Mouse (Mus musculus) yolk sac, embryonic 10.5 days (tissue): ENCODE measurements around the gene Gm20388.

ENCODE experiments used
- DNase-seq: peaks from one replicate; pipeline ENCODE4 v3.0.0-alpha.2; 2017; ENCODE audit warnings: low spot score

The Gm20388 gene

DNA sequence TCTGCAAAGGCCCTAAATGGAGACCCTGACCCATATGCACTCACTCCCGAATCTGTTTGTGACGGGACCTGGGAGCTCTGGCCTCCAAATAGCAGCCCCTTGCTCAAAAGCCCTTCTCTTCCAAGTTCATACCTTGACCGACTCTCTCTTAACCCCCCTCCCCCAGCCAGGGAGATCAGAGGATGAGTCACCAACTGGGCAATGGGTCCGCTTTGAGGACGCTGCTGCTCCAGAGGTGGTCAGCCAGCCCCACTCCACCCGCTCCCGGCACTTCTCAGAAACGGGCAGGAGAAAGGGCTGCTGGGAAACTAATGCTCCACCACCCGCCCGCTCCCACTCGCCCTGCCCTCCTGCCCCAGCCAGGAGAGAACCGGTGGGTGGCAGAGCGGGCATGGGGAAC lies 1165.3 kb downstream of the Gm20388 start:
- DNase-seq = no peak

DNA sequence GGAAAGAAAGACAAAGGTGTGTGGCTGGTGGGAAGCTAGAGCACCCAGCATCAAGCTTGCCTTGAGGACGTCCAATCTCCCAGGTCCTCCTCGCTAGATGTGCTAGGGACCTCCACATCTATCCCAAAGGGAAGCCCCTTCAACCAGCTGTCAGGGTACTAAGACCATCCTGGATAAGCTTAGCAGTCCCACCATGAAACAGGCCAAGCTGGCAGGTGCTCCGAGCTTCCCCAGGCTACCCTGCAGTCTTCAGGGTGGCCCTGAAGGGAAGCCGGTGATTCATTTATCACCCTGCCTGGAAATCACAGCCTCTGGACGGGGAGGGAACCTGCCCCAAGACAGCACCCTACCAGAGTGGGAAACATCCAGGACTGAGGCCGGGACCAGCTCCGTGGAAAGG lies 1165.9 kb downstream of the Gm20388 start:
- DNase-seq = no peak

DNA sequence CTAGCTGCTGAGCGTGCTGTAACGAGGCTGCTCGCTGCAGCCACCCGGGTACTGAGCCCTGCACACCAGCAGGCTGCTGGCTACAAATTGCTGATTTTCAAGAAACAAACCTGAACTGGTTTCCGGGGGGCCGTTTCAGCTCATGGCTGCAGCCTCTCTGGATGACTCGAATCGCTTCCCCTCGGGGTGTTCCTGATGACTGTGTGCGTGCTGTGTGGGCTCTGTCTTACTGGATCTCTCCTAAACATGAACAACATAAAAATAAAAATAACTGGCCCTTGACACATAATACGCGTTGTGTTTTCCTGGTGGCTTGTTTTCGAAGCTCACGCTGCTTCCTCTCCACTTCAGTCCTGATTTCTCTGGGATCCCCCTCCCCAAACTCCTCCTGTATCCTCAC lies 1168.1 kb downstream of the Gm20388 start:
- DNase-seq = no peak

DNA sequence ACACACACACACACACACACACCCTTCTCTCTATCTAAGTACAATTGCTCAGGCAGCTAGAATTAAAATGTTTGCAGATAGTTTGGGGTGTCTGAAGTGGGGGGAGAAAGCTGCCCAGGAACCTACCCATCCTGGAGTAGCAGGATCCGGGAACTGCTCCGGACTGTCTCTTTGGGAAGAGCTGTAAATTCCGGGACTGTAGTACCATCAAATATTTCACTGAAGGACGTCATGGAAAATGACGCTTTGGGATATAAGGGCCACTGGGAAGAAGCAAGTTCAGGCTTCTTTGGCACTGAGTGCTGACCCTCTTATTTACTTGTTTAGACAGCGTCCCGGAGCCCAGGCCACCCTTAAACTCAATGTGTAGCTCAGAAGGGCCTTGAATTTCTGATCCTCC lies 1168.6 kb downstream of the Gm20388 start:
- no peak for DNase-seq

DNA sequence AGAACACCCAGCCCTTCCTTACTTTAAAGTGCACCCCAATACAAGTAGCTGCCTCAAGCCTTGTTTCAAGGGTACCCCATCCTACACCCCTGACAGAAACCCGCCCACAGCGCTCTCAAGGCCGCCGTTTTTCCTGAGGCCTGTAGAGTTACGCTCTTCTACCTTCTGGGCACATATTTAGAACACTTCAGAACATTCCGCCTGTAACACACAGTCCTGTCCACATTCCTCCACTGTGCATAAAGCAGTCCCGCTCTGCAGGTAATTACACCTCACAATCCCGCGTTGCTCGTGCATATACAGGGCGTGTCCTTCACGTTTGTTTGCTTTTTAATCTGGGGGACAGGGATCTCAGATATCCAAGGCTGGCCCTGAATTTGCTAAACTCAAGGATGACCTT lies 1169.3 kb downstream of the Gm20388 start:
- DNase-seq = no peak

DNA sequence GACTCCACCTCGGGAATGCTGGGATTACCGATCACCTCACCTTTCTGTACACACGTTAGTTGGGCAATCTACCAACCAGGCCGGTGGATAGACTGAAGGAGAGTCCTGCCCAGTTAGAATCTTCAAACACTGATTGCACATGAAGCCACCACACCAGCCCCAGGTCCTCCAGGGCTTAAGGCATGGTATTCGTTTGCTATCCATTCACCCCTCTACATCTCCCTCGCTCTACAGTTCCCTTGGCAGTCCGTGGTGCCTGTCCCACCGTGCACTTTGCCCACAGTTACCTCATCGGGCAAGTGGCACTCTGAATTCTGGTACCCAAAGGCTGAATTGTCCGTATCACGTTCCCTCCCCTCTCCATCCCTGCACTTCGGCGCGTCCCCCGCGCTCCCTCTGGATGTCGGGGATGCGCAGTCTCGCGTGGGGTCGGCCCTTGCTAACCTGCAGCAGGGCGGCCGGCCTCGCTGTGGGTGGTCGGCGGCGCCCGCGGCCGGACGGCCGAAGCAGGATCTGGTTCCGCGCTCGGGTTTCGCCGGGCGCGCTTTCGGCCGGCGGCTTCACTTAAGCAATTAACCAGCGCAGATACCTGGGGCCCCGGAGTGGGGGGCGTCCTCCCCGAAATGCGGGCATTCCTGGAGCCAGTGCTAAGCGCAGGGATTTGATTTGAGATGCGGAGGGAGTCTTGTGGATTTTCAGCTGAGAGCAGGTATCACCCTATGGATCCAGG lies 1169.9 kb downstream of the Gm20388 start:
- DNase-seq = no peak

DNA sequence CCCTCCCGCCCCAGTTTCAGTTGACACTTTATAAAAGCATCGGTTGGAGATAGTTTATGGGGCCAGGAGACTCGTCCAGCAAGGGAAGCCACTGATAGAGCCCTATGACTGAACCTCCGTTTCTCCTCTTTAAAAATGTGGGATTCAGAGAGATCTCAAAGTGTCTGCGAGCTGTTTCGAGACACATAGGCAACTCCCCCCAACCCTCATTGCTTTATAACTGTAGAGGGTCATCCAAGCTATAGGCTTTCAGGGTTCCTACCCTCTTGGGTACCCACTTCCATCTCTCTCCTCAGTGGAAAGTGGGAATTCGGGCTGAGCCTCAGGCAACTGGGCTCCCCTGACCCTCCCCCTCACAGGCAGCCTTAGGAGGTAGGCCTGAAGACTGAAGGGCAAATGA lies 1170.8 kb downstream of the Gm20388 start:
- DNase-seq = no peak

DNA sequence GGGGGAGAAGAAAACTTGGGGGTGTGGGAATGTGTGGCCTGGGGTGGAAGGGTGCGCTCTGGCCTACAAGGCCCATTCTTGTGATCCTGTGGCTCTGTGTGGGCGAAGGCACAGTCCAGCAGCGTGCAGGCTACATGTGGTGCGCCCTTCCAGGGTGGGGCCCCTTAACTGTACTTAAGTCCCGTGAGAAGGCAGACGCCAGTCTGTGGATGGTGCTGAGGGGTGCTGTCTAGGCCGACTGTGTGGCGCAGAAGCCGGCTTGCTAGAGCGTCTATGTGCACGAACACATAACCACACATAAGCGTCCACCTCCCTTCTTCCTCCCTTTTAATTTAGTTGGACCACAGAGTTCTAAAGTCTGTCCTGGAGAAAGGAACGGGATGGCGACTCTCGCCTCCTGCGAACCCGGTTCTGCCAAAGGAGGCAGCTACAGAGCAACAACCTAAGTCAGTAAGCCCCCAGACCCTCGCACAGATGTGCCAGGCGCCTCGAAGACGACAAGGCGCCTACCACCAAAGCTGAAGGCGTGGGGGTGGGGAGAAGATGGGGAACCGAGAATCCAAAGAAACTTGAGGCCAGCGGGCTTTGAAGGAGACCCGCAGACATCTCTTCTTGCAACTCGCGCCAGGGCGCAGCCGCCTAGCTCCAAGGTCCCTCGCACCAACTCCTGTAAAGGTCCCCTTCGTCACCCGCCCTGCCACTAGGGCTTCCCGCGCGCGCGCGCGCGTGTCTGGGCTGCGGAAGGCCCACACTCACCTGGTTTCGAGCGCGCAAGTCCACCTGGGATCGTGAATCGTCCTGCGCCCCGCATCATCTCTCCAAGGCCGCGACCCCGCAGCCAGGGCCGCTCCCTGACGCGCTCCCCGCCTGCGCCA lies 1171.8 kb downstream of the Gm20388 start:
- DNase-seq = no peak

DNA sequence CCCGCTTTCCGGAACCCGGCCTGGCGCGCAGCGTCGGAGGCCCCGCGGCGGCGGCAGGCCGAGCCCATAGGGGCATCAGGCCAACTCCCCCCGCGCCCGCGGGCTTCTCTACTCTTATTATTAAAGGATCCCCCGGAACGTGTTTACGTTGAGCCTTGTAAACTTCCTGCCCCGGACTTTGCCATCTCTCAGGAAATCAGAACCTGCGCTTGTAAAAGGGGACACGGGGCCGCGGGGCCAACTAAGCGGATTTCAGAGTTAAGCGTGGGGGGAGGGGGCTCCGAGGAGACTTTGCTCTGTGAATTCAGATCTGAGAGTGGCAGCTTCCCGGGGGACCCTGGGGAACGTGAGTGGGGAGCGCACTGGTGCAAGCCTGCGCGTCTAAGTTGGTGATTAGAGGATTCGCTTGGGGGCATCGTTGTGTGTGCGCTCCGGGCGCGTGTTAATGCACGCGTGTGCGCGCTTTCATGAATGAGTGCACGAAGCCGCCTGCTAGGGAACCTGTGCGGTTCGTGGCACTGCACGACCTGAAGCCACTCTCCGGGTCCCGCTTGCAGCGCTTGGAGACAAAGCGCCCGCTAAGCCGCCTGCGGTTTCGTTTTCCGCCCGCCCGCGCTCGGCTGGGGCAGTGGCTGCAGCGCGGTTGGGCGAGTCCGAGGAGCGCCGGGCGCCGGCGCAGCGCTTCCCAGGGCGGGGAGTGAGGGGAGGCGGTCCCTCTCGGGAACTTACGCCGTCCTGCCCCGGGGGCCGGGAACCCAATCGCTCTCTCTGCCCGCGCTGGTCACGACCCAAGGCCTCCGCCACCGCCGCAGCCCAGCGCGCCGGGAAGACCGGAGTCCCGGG lies 1172.7 kb downstream of the Gm20388 start:
- peak; percentile 83 for DNase-seq

DNA sequence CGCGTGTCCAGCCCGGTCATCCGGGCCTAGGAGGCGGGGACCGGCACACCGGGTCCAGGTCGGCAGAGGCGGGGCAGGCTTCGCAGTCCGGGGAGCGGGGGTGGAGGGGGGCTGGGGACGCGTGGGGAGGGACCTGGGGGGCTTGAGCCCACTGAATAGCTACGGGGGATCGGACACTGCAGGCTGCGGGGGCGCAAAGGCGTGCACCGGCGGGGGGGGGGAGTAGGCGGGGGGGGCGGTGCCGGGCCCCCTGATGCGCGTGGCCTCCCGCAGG lies 1173.2 kb downstream of the Gm20388 start:
- DNase-seq = peak; percentile 88

DNA sequence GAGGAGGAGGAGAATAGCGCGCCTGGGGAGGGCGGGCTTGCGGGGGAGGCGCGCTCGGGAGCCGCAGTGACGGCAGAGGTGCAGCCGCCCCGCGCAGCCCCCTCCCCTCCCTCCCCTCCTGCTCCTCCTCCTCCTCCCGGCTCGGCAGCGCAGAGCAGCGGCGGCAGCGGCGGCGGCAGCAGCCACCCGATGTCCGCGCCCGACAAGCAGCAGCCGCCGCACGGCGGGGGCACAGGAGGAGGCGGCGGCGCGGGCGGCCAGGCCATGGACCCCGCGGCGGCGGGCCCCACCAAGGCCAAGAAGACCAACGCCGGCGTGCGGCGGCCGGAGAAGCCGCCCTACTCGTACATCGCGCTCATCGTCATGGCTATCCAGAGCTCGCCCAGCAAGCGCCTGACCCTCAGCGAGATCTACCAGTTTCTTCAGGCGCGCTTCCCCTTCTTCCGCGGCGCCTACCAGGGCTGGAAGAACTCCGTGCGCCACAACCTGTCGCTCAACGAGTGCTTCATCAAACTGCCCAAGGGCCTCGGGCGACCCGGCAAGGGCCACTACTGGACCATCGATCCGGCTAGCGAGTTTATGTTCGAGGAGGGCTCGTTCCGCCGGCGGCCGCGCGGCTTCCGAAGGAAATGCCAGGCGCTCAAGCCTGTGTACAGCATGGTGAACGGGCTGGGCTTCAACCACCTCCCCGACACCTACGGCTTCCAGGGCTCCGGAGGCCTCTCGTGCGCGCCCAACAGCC lies 1173.7 kb downstream of the Gm20388 start, which contains the start of gene Foxf1:
TSS of gene Foxf1 (plus strand) at position 177 of the 742 bp plus-strand sequence.
- DNase-seq = no peak

DNA sequence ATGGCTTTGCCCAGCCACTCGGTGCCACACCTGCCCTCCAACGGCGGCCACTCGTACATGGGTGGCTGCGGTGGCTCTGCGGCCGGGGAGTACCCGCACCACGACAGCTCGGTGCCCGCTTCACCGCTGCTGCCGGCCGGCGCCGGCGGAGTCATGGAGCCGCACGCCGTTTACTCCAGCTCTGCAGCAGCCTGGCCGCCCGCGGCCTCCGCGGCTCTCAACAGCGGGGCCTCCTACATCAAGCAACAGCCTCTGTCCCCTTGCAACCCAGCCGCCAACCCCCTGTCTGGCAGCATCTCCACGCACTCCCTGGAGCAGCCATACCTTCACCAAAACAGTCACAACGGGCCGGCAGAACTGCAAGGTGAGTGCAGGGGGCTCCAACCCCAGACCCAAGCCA lies 1174.4 kb downstream of the Gm20388 start:
- DNase-seq = no peak

DNA sequence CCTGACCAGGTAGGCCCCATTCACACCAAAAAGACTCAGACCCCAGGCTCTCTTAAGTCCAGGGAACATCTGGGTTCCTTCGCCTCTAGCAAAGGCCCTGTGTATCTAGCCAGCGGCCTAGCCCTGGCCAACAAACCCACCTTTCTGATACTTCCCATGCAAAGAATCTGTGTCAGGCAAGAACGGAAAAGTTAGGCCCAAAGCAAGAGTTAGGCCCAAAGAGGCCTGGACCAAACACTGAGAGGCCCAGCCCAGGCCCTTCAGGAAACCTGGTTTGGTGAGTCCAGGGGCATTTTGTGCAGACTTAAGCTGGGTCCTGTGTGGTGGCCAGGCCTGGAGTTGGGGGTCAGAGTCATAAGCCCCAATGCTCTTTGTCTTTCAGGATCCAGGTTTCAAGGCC lies 1174.9 kb downstream of the Gm20388 start:
- no peak for DNase-seq

DNA sequence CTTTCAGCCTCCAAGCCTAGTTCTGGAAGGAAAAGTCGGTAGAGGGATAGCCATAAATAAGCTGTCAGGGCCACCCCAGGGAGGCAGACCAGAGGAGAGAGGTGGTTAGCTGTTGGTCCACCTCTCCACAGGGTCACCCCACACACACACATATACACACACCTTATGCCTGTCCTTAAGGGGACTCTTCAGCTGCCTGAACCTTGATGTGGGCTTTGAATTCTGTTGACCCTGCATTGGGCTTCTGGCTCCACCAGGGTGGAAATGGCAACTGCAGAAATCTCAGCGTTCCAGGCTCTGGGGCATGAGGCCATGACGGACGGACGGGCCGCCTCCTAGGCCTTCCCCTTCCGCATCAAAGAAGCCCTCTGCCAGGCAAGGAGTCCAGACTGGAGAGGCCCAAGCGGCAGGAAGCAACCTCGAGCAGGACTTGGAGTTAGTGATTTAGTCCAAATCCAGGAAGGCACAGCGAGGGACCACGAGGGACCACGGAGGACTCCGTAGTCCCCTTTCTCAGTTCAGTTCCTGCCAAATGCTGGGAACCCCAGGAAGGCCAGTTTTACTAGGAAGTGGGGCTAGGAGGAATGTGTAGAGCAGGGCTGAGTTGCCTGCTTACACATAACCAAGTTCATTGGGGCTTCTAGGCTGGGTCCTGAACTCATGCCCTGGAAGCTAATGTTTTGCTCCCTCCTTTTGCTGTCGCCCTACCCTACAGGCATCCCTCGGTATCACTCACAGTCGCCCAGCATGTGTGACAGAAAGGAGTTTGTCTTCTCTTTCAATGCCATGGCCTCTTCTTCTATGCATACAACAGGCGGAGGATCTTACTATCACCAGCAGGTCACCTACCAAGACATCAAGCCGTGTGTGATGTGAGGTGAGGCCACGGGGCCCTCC lies 1175.6 kb downstream of the Gm20388 start:
- no peak for DNase-seq

DNA sequence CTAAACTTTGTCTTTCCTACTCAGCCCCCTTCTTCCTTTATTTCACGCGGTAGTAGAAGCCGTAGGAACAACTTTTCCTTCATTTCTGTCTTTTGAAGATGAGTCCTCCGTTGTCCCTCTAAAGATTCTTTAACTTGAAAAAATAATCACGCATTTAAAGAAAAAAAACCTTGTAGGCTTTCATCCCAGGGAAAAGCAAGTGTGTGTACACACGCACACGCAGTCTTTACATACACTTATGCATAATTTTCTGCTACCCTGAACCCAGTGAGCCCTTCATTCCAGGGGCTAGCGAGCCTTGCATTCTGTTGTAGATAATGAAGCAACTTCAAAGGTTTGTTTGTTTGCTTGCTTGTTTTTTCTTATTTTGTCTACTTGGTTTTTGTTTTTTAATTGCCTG lies 1177.6 kb downstream of the Gm20388 start:
- no peak for DNase-seq

DNA sequence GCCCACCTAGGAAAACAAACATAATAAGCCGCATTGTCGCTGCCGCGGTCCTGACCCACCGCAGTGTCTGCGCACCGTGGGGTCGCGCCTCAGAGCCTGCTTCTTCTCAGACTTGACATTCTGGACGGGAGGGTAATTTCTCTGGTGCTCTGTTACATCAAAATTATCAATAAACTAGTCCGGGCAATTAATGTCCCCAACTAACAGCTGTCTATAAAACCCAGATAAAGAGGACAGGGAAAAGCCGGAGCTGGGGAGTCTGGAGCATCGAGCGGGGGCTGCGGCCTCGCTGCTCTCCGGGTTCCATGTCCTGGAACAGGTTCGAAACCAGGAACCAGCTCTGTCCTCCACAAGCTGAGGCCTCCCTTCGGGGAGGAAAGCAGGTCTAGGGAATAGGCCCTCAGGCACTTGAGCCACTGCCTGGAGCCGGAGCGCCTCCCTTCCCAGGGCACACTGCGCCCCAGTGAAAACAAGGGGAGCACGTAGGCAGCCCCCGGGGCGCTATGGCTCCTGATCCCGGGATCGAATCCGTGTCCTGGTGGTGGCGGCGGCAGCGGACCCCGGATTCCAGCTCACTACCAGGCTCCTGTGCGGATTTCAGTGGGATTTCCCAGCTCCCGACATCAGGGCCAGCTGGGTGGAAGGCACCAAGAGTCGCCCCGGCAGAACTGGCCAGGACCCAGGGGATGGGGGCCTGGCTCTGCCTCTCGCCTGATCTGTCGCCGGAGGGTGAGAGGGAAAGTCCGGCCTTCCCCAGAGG lies 1178.4 kb downstream of the Gm20388 start:
- no peak for DNase-seq

DNA sequence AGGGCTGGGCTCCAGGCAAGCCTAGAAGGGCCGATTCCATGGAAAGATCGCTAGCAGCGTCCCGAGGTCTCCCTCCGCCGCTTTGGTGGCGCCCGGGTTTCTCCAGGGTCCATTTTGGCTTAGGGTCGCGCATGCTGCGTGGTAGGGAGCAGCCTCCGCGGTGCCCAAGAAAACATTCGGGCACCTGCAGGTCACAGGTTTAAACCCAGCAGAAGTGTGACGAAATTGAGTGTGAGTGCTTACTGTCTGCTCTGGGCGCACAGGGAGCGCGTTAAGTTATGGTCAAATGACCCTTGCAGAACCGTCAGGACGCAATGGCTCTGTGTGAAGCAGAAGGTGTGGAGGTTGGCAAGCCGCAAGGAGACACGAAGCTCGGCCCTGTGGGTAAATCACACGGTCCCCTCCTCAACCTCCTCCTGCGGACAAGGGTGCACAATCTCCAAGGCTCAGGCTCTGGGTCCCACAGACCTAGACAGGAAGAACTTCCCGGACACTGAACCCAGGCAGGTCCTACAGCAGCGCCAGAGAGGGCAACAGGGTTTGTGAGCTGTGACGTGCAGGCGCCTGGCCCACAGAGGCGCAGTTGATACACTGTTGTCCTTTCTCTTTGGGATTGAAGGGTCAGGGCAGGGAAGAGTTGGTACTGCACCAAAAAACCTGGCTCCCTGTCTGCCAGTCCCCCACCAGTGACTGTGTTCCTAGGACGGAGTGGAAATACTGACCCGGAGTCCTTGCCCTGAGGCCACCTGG lies 1179.2 kb downstream of the Gm20388 start:
- DNase-seq = no peak

DNA sequence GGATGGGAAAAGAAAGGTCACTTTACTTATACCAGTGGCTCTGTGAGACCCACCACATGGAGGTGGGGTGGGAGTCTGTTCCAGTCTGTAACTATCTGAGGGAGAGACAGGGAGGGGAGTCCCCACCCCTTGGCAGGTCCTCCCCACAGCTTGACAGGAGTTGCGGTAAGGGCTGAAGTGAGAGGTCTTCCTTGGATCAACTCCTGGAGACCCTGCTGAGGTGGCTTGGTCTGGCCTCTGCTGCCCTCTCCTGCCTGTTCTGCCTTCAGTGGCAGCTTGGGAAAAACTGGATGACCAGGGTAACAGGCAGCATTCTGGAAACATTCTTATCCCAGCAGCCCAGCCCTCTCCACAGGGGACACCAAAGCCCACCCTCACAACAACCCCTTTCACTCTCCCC lies 1180.1 kb downstream of the Gm20388 start:
- DNase-seq = no peak

DNA sequence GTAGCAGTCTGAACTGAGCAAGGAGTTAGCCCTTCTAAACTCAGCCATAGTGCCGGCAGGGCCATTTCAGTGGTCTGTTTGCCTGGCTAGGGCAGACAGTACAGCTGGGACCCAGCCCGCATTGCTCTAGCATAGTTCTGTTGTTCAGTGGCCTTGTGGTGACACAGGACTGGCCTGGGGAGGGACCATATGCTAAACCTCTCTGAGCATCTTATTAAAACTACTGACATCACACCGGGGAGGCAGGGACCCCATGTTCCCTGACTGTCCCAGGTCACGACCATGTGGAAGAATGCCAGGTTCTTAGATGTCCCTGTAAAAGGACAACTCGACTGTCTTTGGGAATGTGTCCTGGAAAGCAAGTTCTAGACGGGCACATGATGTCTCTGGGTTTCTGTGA lies 1181.5 kb downstream of the Gm20388 start:
- DNase-seq = no peak
